ENCODE assay signal across 8 mouse cellular contexts in the genomic region with DNA sequence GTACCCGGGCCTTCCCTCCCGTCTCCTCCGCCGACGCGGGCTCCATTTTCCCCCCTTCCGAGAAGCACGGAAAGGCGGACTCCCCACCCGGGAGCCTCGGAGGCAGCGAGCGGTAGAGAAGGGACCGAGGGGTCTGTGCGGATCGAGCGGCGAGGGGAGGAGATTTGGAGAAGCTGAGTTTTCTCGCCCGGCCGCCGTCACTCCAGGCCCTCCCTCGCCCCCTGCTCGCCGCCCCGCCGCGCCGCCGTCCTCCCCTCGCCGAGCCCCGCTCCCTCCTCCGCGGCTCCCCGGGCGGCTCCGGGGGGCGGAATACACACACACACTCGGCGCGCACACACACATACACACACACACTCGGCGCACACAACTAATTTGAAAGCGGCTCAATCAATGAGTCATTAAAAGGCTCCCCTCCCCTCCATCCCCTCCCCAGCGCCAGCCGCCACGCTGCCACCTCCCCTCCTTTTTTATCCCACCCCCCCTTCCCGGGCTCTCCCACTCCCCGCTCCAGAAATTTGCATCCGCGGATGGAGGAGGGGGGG. TPM values are rescaled to one million over a fixed set of nuclear protein-coding genes. Genes with fewer than 3 reads are reported as not detected.
DNase-seq lines count a peak whose midpoint lies in the region; ATAC-seq and TF ChIP-seq lines count a peak whose summit lies in the region.

No protein-coding gene starts in this region.

- H3K27me3 ChIP-seq in forebrain, embryonic 15.5 days: no peaks in the 10 kb centered on the region
- H3K27me3 ChIP-seq in lung, embryonic 15.5 days: no peaks in the 10 kb centered on the region

- intact Hi-C loops in heart, postnatal 25 days (cut with DNase I): loop anchor here (1.0 kb wide), 1 partner anchor 75 kb away; the partner anchor contains the start of gene Rpl7l1

- H3K27ac ChIP-seq in ES-E14 (ENCODE audit: insufficient read depth, low read depth, low read length, poor library complexity, severe bottlenecking): peak overlapping the region; percentile 97
- peak overlapping the region; percentile 100 for H3K27ac ChIP-seq in forebrain, embryonic 15.5 days (replicated peaks)
- H3K27ac ChIP-seq in lung, embryonic 15.5 days: peak overlapping the region; percentile 100

- no peak for DNase-seq in ES-E14 (ENCODE audit: low read depth, low spot score)
- DNase-seq in cerebellum, adult 11-12 months: peak; percentile 77
- peak; percentile 79 for DNase-seq in heart, postnatal 25 days (ENCODE audit: low spot score)
- DNase-seq in layer of hippocampus, adult 8-10 months (ENCODE audit: low spot score in 2 of 2): peak; percentile 68 to 77
- DNase-seq in ovary, postnatal 10 days (ENCODE audit: low spot score): peak; percentile 71
- peak; percentile 77 for DNase-seq in thymus, postnatal 25 days

- peak overlapping the region; percentile 86 for H3K9ac ChIP-seq in ES-E14 (ENCODE audit: insufficient read depth, low read depth, low read length, poor library complexity, severe bottlenecking)
- peak overlapping the region; percentile 100 for H3K9ac ChIP-seq in forebrain, embryonic 15.5 days (replicated peaks)
- H3K9ac ChIP-seq in lung, embryonic 15.5 days: peak overlapping the region; percentile 100

- in situ Hi-C loops in ES-E14 (cut with MboI; ENCODE audit: low sequenced_read_pairs in 2 of 2, unreplicated experiment in 2 of 2): no loop called here

- H3K4me1 ChIP-seq in ES-E14 (ENCODE audit: control insufficient read depth in 2 of 2, insufficient read depth in 2 of 2, low read length in 2 of 2, poor library complexity in 1 of 2): peaks cover 5 to 14% of the 10 kb centered on the region in 2 experiments; a peak in 3 of 4 replicates
- peaks cover 53% of the 10 kb centered on the region for H3K4me1 ChIP-seq in forebrain, embryonic 15.5 days
- peaks cover 31% of the 10 kb centered on the region for H3K4me1 ChIP-seq in lung, embryonic 15.5 days

- peak; percentile 78 for ATAC-seq in forebrain, embryonic 15.5 days (replicated peaks)
- peak; percentile 77 for ATAC-seq in lung, embryonic 15.5 days (ENCODE audit: borderline replicate concordance, extremely low read depth, low FRiP score, low TSS enrichment)

- peak overlapping the region; percentile 77 to 94 for H3K4me3 ChIP-seq in ES-E14 (ENCODE audit: insufficient read depth in 1 of 2, low read depth in 1 of 2, low read length in 2 of 2, poor library complexity in 1 of 2, severe bottlenecking in 1 of 2)
- peak overlapping the region; percentile 95 for H3K4me3 ChIP-seq in forebrain, embryonic 15.5 days
- peak overlapping the region; percentile 93 for H3K4me3 ChIP-seq in lung, embryonic 15.5 days

- peak overlapping the region; percentile 59 for H3K4me2 ChIP-seq in forebrain, embryonic 15.5 days (replicated peaks)
- H3K4me2 ChIP-seq in lung, embryonic 15.5 days: peak overlapping the region; percentile 62

- H3K36me3 ChIP-seq in ES-E14 (ENCODE audit: control insufficient read depth, insufficient read depth, low read length, poor library complexity, severe bottlenecking): no peaks in the 10 kb centered on the region
- H3K36me3 ChIP-seq in forebrain, embryonic 15.5 days: peaks cover 3% of the 10 kb centered on the region; the same call in 1 of the 2 replicates
- H3K36me3 ChIP-seq in lung, embryonic 15.5 days: no peaks in the 10 kb centered on the region

- 0% methylated on average over 23 of the region's 52 CpGs for WGBS in forebrain, embryonic 15.5 days
- 1% methylated on average over 18 of the region's 52 CpGs for WGBS in lung, embryonic 15.5 days

- no peaks in the 10 kb centered on the region for H3K9me3 ChIP-seq in ES-E14 (ENCODE audit: control insufficient read depth, insufficient read depth, low read depth, low read length)
- H3K9me3 ChIP-seq in forebrain, embryonic 15.5 days: no peaks in the 10 kb centered on the region
- H3K9me3 ChIP-seq in lung, embryonic 15.5 days: no peaks in the 10 kb centered on the region

TF ChIP-seq in ES-E14, 5 proteins besides CTCF, POLR2A, EP300 and RAD21:
- no peak for TF ChIP-seq ZC3H11A (IDR thresholded peaks at IDR 0.05; ENCODE audit: borderline replicate concordance, low read depth, low read length)
- 0 out of 2 replicates have a peak, but pooled peaks have one; percentile 16 for TF ChIP-seq HCFC1 (IDR thresholded peaks at IDR 0.05; ENCODE audit: borderline replicate concordance, insufficient read depth, low read length)

RNA-seq across cellular contexts. Expression of gene Bicral, which starts 0.8 kb away (rescaled TPM):
- total RNA-seq in ES-E14 (2012; rRNA removed): 20.2 and 27.1 TPM in 2 replicates
- polyA plus RNA-seq in forebrain, embryonic 15.5 days (2015; fragmentation: Nextera tagmentation; extraction: Ambion mirVana): 8.9 and 9.2 TPM in 2 replicates
- total RNA-seq in heart, postnatal 25 days (2021): 10 to 100 TPM; 15.0 to 16.7 TPM
- 10 to 100 TPM; 51.9 to 67.7 (median 61.2) TPM for total RNA-seq in layer of hippocampus, adult 8-10 months (2022)
- 3.5 and 4.0 TPM in 2 replicates for polyA plus RNA-seq in lung, embryonic 15.5 days (2015; fragmentation: Nextera tagmentation; extraction: Ambion mirVana)

RNA-seq across cellular contexts. Expression of gene Tbcc, which starts 33.1 kb away (rescaled TPM):
- 20.5 and 30.0 TPM in 2 replicates for total RNA-seq in ES-E14 (2012; rRNA removed)
- 65.9 and 68.6 TPM in 2 replicates for polyA plus RNA-seq in forebrain, embryonic 15.5 days (2015; fragmentation: Nextera tagmentation; extraction: Ambion mirVana)
- 10 to 100 TPM; 15.5 to 17.7 TPM for total RNA-seq in heart, postnatal 25 days (2021)
- 10 to 100 TPM; 24.8 to 38.5 (median 33.2) TPM for total RNA-seq in layer of hippocampus, adult 8-10 months (2022)
- 53.1 and 58.1 TPM in 2 replicates for polyA plus RNA-seq in lung, embryonic 15.5 days (2015; fragmentation: Nextera tagmentation; extraction: Ambion mirVana)

RNA-seq across cellular contexts. Expression of gene Prph2, which starts 52.8 kb away (rescaled TPM):
- total RNA-seq in ES-E14 (2012; rRNA removed): 0.18 and 0.48 TPM in 2 replicates
- polyA plus RNA-seq in forebrain, embryonic 15.5 days (2015; fragmentation: Nextera tagmentation; extraction: Ambion mirVana): not detected in 2 replicates
- total RNA-seq in heart, postnatal 25 days (2021): not detected
- not detected for total RNA-seq in layer of hippocampus, adult 8-10 months (2022)
- not detected in 2 replicates for polyA plus RNA-seq in lung, embryonic 15.5 days (2015; fragmentation: Nextera tagmentation; extraction: Ambion mirVana)
